Mouse (Mus musculus): ENCODE measurements at regions not wholly inside any gene's neighbourhood (a gene's known extent, or its start where the extent isn't known, plus 50 kb on each side); places are given as distances from the start of the nearest gene placed in this dataset.

DNA sequence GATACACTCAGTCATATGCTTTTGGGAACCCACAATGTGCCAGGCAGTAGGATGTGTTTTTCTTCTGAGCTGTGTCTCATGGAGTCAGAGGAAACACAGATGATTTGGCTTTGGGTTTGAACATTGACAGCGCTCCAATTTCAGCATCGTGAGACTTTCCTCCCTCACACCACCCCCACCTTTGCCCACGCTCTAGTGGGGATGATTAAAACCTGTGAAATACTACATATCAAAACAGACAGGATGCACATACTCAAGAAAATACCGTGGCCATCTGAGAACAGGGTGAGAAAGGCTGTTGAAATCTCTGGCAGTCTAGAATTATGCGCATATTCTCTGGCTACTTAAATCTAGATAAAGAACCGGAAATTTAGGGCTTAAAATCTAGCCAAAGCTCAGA lies 124.5 kb downstream of the Far1 start:
- ATAC-seq: no peak
- 74% methylated on average over 6 of the region's 6 CpGs for WGBS
- TF ChIP-seq CTCF (IDR thresholded peaks at IDR 0.05; ENCODE audit: low read depth): no peak

DNA sequence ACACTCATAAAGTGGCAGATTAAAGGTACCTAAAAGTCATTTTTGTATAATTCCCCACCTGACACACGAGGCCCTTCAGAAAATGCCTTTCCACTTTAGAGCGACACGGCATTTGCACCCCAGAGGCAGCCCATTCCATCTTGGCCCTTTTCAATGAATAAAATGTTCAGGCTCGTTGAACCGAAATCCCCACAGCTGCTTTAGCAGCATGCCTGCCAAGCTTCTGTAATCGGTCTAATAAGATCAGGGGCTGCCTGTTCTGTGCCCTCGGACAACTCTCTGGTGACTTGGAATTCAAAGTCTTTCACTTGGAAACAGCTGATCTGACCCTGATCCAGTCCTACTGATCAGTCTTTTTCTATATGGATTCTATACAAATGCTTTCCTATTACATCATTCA lies 123.3 kb upstream of the Spon1 start:
- 88% methylated on average over 7 of the region's 7 CpGs for WGBS
- no peak for TF ChIP-seq CTCF (IDR thresholded peaks at IDR 0.05; ENCODE audit: low read depth)

More for the DNA sequence above, 124.5 kb downstream of the Far1 start:
- H3K27ac ChIP-seq (ENCODE audit: low read depth, low read length): no peak overlapping the region
- H3K4me1 ChIP-seq (replicated peaks; ENCODE audit: control insufficient read depth, insufficient read depth, low read length): no peaks in the 10 kb centered on the region
- no peaks in the 10 kb centered on the region for H3K36me3 ChIP-seq (ENCODE audit: control insufficient read depth, insufficient read depth)
- H3K9ac ChIP-seq (ENCODE audit: low read depth, low read length): no peak overlapping the region
- H3K4me3 ChIP-seq (ENCODE audit: low read depth, low read length): no peak overlapping the region
- H3K4me2 ChIP-seq (replicated peaks; ENCODE audit: low read depth): no peak overlapping the region
- no peaks in the 10 kb centered on the region for H3K9me3 ChIP-seq (ENCODE audit: control insufficient read depth)
- H3K27me3 ChIP-seq (replicated peaks; ENCODE audit: control insufficient read depth, insufficient read depth, low read length): no peaks in the 10 kb centered on the region

DNA sequence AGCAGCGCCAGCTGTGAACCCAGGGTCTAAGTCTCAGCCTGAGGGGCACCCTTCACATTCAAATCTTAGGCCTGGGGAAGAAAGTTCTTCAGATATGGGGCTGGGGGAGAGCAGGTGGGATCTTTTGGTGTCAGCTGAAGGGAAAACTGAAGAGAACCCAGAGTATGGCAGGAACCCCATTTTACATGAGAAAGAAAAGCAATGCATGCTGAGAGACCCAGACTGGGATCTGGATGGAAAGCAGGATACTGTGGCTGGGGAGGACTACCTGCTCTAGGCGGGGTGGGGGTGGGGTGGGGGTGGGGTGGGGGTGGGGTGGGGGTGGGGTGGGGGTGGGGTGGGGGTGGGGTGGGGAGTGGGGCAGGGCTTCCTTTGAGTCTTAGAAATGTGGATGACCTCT lies 115.2 kb upstream of the Spon1 start:
- Histone ChIP-seq H3K9me3 (ENCODE audit: control insufficient read depth) (no peaks in the 10 kb centered on the region), H3K4me2 (replicated peaks; ENCODE audit: low read depth) (no peak overlapping the region), H3K4me1 (replicated peaks; ENCODE audit: control insufficient read depth, insufficient read depth, low read length) (no peaks in the 10 kb centered on the region), H3K36me3 (ENCODE audit: control insufficient read depth, insufficient read depth) (no peaks in the 10 kb centered on the region), H3K4me3 (ENCODE audit: low read depth, low read length) (no peak overlapping the region), H3K27ac (ENCODE audit: low read depth, low read length) (no peak overlapping the region), H3K27me3 (replicated peaks; ENCODE audit: control insufficient read depth, insufficient read depth, low read length) (no peaks in the 10 kb centered on the region), H3K9ac (ENCODE audit: low read depth, low read length) (no peak overlapping the region)
- no peak for ATAC-seq
- 68% methylated on average over 2 of the region's 2 CpGs for WGBS
- no peak for TF ChIP-seq CTCF (IDR thresholded peaks at IDR 0.05; ENCODE audit: low read depth)

More for the DNA sequence above, 123.3 kb upstream of the Spon1 start:
- Histone ChIP-seq H3K4me1 (replicated peaks; ENCODE audit: control insufficient read depth, insufficient read depth, low read length) (no peaks in the 10 kb centered on the region), H3K36me3 (ENCODE audit: control insufficient read depth, insufficient read depth) (no peaks in the 10 kb centered on the region), H3K4me3 (ENCODE audit: low read depth, low read length) (no peak overlapping the region), H3K9me3 (ENCODE audit: control insufficient read depth) (no peaks in the 10 kb centered on the region), H3K4me2 (replicated peaks; ENCODE audit: low read depth) (no peak overlapping the region), H3K27me3 (replicated peaks; ENCODE audit: control insufficient read depth, insufficient read depth, low read length) (no peaks in the 10 kb centered on the region), H3K27ac (ENCODE audit: low read depth, low read length) (no peak overlapping the region), H3K9ac (ENCODE audit: low read depth, low read length) (no peak overlapping the region)
- no peak for ATAC-seq

GRCm38 (mm10) chr7:113651696-113652095 lies 114.1 kb upstream of the Spon1 start:
- no peaks in the 10 kb centered on the region for H3K9me3 ChIP-seq (ENCODE audit: control insufficient read depth)
- H3K4me3 ChIP-seq (ENCODE audit: low read depth, low read length): no peak overlapping the region
- H3K27me3 ChIP-seq (replicated peaks; ENCODE audit: control insufficient read depth, insufficient read depth, low read length): no peaks in the 10 kb centered on the region
- H3K9ac ChIP-seq (ENCODE audit: low read depth, low read length): no peak overlapping the region
- H3K36me3 ChIP-seq (ENCODE audit: control insufficient read depth, insufficient read depth): no peaks in the 10 kb centered on the region
- no peaks in the 10 kb centered on the region for H3K4me1 ChIP-seq (replicated peaks; ENCODE audit: control insufficient read depth, insufficient read depth, low read length)
- ATAC-seq: no peak
- no peak for TF ChIP-seq CTCF (IDR thresholded peaks at IDR 0.05; ENCODE audit: low read depth)
- 79% methylated on average over 1 of the region's 1 CpGs for WGBS
- H3K4me2 ChIP-seq (replicated peaks; ENCODE audit: low read depth): no peak overlapping the region
- H3K27ac ChIP-seq (ENCODE audit: low read depth, low read length): no peak overlapping the region

DNA sequence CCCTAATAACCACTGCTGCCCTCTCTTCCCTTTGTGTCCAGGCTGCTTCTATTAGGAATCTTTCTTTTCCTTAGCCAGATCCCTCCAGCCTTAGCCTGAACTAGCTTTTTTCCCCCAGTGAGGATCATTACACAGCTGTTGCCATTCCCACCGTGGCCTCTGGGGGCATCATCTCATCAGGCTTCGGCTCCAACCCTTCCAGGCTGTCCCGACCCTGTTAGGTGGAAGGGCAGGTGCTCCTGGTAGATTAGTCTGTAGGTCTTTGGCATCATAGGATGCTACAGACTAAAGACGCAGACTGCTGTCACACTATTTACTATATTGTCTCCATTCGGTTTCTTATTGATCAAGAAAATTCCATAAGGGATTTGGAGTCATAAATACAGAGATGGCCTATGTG lies 112.7 kb upstream of the Spon1 start:
- Histone ChIP-seq H3K36me3 (ENCODE audit: control insufficient read depth, insufficient read depth) (no peaks in the 10 kb centered on the region), H3K9me3 (ENCODE audit: control insufficient read depth) (no peaks in the 10 kb centered on the region), H3K27ac (ENCODE audit: low read depth, low read length) (no peak overlapping the region), H3K27me3 (replicated peaks; ENCODE audit: control insufficient read depth, insufficient read depth, low read length) (no peaks in the 10 kb centered on the region), H3K4me1 (replicated peaks; ENCODE audit: control insufficient read depth, insufficient read depth, low read length) (no peaks in the 10 kb centered on the region), H3K9ac (ENCODE audit: low read depth, low read length) (no peak overlapping the region), H3K4me2 (replicated peaks; ENCODE audit: low read depth) (no peak overlapping the region), H3K4me3 (ENCODE audit: low read depth, low read length) (no peak overlapping the region)
- peak; percentile 78 for TF ChIP-seq CTCF (IDR thresholded peaks at IDR 0.05; ENCODE audit: low read depth)
- WGBS: 24% methylated on average over 5 of the region's 5 CpGs
- no peak for ATAC-seq

DNA sequence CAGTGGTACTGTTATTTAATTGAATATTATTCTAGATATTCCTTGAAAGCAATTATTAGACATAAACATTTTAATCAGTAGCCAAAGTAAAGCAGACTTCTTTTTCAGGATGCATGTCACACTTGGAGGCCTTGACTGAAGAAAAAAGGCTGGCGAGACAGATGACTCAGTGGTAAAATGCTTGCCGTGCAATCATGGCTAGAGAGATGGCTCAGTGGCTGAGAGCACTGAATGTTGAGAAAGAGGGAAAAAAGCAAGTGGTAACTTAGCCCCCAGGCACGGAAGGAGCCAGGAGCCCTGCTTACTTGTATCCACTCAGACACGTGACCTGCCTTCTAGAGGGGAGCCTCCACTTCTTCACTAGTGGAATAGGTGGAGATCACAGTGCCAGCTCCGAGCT lies 110.5 kb upstream of the Spon1 start:
- Histone ChIP-seq H3K27ac (ENCODE audit: low read depth, low read length) (no peak overlapping the region), H3K9ac (ENCODE audit: low read depth, low read length) (no peak overlapping the region), H3K27me3 (replicated peaks; ENCODE audit: control insufficient read depth, insufficient read depth, low read length) (no peaks in the 10 kb centered on the region), H3K4me3 (ENCODE audit: low read depth, low read length) (no peak overlapping the region), H3K9me3 (ENCODE audit: control insufficient read depth) (no peaks in the 10 kb centered on the region), H3K4me1 (replicated peaks; ENCODE audit: control insufficient read depth, insufficient read depth, low read length) (no peaks in the 10 kb centered on the region), H3K36me3 (ENCODE audit: control insufficient read depth, insufficient read depth) (no peaks in the 10 kb centered on the region), H3K4me2 (replicated peaks; ENCODE audit: low read depth) (no peak overlapping the region)
- no peak for TF ChIP-seq CTCF (IDR thresholded peaks at IDR 0.05; ENCODE audit: low read depth)
- 89% methylated on average over 5 of the region's 5 CpGs for WGBS
- no peak for ATAC-seq

All from intestine, postnatal 0 days (tissue).